19 mouse cellular contexts compared by ENCODE assay signal in the genomic region with DNA sequence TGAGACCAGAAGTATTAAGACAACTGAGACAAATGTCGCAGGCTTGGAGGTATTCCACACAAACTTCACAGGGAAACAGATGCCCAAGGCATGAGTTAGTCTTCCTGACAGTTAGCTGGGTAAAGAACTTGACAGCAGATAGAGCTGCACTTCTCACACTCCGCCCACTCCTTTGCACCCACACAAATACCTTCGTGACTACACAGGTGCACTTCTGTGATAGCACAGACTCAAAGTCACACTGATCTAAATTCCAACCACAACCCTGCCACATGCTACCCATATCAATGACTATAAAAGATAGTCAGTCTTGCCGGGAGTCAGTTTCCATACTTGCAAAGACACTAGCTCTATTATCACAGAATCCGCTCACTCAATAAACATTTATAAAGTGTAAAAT.
DNase-seq lines count a peak whose midpoint lies in the region; ATAC-seq and TF ChIP-seq lines count a peak whose summit lies in the region.
"Had no signal": no experiment of that assay in that cellular context is flagged by ENCODE, and none has a peak within 500 bp of the region (broad histone marks: within the 10 kb centered on the region; RNA-seq: fewer than 3 reads in every experiment).

No protein-coding gene starts in this region.

- H3K4me2 ChIP-seq in forebrain, postnatal 0 days (ENCODE audit: low read depth): no peak overlapping the region
- H3K4me2 ChIP-seq in forebrain, embryonic 16.5 days (ENCODE audit: low read length): no peak overlapping the region
- no peak overlapping the region for H3K4me2 ChIP-seq in liver, embryonic 13.5 days
- H3K4me2 ChIP-seq in stomach, postnatal 0 days (replicated peaks; ENCODE audit: low read depth): no peak overlapping the region
- H3K4me2 ChIP-seq: embryonic facial prominence, embryonic 12.5 days; heart, embryonic 15.5 days; hindbrain, embryonic 13.5 days; neural tube, embryonic 15.5 days; stomach, embryonic 15.5 days had no signal

- H3K27me3 ChIP-seq in forebrain, postnatal 0 days (ENCODE audit: insufficient read depth, low read length): no peaks in the 10 kb centered on the region
- H3K27me3 ChIP-seq in forebrain, embryonic 16.5 days (replicated peaks; ENCODE audit: control insufficient read depth, insufficient read depth, low read length): no peaks in the 10 kb centered on the region
- H3K27me3 ChIP-seq in liver, embryonic 13.5 days: no peaks in the 10 kb centered on the region
- no peaks in the 10 kb centered on the region for H3K27me3 ChIP-seq in stomach, postnatal 0 days (ENCODE audit: control insufficient read depth, insufficient read depth, low read length)
- H3K27me3 ChIP-seq: embryonic facial prominence, embryonic 12.5 days; heart, embryonic 15.5 days; hindbrain, embryonic 13.5 days; neural tube, embryonic 15.5 days; stomach, embryonic 15.5 days had no signal

- no peaks in the 10 kb centered on the region for H3K9me3 ChIP-seq in forebrain, postnatal 0 days (ENCODE audit: low read length)
- H3K9me3 ChIP-seq in forebrain, embryonic 16.5 days (ENCODE audit: control insufficient read depth, low read length): no peaks in the 10 kb centered on the region
- no peaks in the 10 kb centered on the region for H3K9me3 ChIP-seq in liver, embryonic 13.5 days (replicated peaks)
- H3K9me3 ChIP-seq in stomach, postnatal 0 days (ENCODE audit: control insufficient read depth, low read length): no peaks in the 10 kb centered on the region
- H3K9me3 ChIP-seq: embryonic facial prominence, embryonic 12.5 days; heart, embryonic 15.5 days; hindbrain, embryonic 13.5 days; neural tube, embryonic 15.5 days; stomach, embryonic 15.5 days had no signal

- 82% methylated on average over 5 of the region's 5 CpGs for WGBS in forebrain, postnatal 0 days
- WGBS in forebrain, embryonic 16.5 days: 84% methylated on average over 5 of the region's 5 CpGs
- 27% methylated on average over 5 of the region's 5 CpGs for WGBS in liver, embryonic 13.5 days (ENCODE audit: insufficient replicate concordance)
- 75% methylated on average over 5 of the region's 5 CpGs for WGBS in stomach, postnatal 0 days

- no peak for TF ChIP-seq CTCF in forebrain, postnatal 0 days (IDR thresholded peaks at IDR 0.05; ENCODE audit: low read depth)
- TF ChIP-seq CTCF in stomach, postnatal 0 days (IDR thresholded peaks at IDR 0.05; ENCODE audit: low read depth): no peak

- H3K36me3 ChIP-seq in forebrain, postnatal 0 days (ENCODE audit: insufficient read depth): no peaks in the 10 kb centered on the region
- no peaks in the 10 kb centered on the region for H3K36me3 ChIP-seq in forebrain, embryonic 16.5 days (ENCODE audit: control insufficient read depth, insufficient read depth)
- no peaks in the 10 kb centered on the region for H3K36me3 ChIP-seq in liver, embryonic 13.5 days
- no peaks in the 10 kb centered on the region for H3K36me3 ChIP-seq in stomach, postnatal 0 days (ENCODE audit: control insufficient read depth, insufficient read depth, low read length)
- H3K36me3 ChIP-seq: embryonic facial prominence, embryonic 12.5 days; heart, embryonic 15.5 days; hindbrain, embryonic 13.5 days; neural tube, embryonic 15.5 days; stomach, embryonic 15.5 days had no signal

- TF ChIP-seq EP300 in stomach, postnatal 0 days (optimal IDR thresholded peaks at IDR 0.05): no peak

- no peaks in the 10 kb centered on the region for H3K4me1 ChIP-seq in forebrain, postnatal 0 days (ENCODE audit: insufficient read depth)
- H3K4me1 ChIP-seq in forebrain, embryonic 16.5 days (replicated peaks; ENCODE audit: control insufficient read depth, insufficient read depth, low read length): peaks cover 8% of the 10 kb centered on the region
- peaks cover 22% of the 10 kb centered on the region for H3K4me1 ChIP-seq in liver, embryonic 13.5 days (replicated peaks)
- H3K4me1 ChIP-seq in stomach, postnatal 0 days (replicated peaks; ENCODE audit: control insufficient read depth, insufficient read depth): no peaks in the 10 kb centered on the region
- H3K4me1 ChIP-seq: neural tube, embryonic 15.5 days had no signal

- no peak overlapping the region for H3K4me3 ChIP-seq in forebrain, postnatal 0 days (ENCODE audit: low read depth, low read length)
- H3K4me3 ChIP-seq in forebrain, embryonic 16.5 days (replicated peaks; ENCODE audit: low read length): no peak overlapping the region
- H3K4me3 ChIP-seq in liver, embryonic 13.5 days (replicated peaks): no peak overlapping the region
- no peak overlapping the region for H3K4me3 ChIP-seq in stomach, postnatal 0 days (ENCODE audit: low read depth, low read length)
- H3K4me3 ChIP-seq: embryonic facial prominence, embryonic 12.5 days; heart, embryonic 15.5 days; hindbrain, embryonic 13.5 days; layer of hippocampus, adult 2 months; neural tube, embryonic 15.5 days; stomach, embryonic 15.5 days had no signal

- no peak overlapping the region for H3K27ac ChIP-seq in forebrain, postnatal 0 days (ENCODE audit: low read depth, low read length)
- H3K27ac ChIP-seq in forebrain, embryonic 16.5 days (ENCODE audit: low read length): no peak overlapping the region
- H3K27ac ChIP-seq in liver, embryonic 13.5 days: no peak overlapping the region
- no peak overlapping the region for H3K27ac ChIP-seq in stomach, postnatal 0 days (replicated peaks)
- H3K27ac ChIP-seq: embryonic facial prominence, embryonic 12.5 days; heart, embryonic 15.5 days; hindbrain, embryonic 13.5 days; kidney, postnatal 0 days; layer of hippocampus, adult 2 months; neural tube, embryonic 15.5 days; stomach, embryonic 15.5 days had no signal

- DNase-seq in forebrain, postnatal 0 days: peak; percentile 31
- DNase-seq in brain, adult 2 months (ENCODE audit: low read depth, low spot score): peak; percentile 56
- peak; percentile 4 for DNase-seq in liver, embryonic 13.5 days
- DNase-seq in thymus, postnatal 36 days: peak; percentile 19 to 27
- no peak for DNase-seq in stomach, postnatal 0 days (ENCODE audit: low spot score)
- no peak for DNase-seq in urinary bladder, postnatal 36 days (ENCODE audit: low spot score in 2 of 2)
- no peak for DNase-seq in cerebellum, adult 18-20 months
- DNase-seq: adrenal gland, postnatal 10 days; cerebellum, postnatal 14 days; retina, postnatal 1 day had no signal

- H3K9ac ChIP-seq in forebrain, postnatal 0 days: no peak overlapping the region
- H3K9ac ChIP-seq in forebrain, embryonic 16.5 days (replicated peaks; ENCODE audit: low read depth, low read length): no peak overlapping the region
- H3K9ac ChIP-seq in liver, embryonic 13.5 days: no peak overlapping the region
- H3K9ac ChIP-seq in stomach, postnatal 0 days (ENCODE audit: low read length): no peak overlapping the region
- H3K9ac ChIP-seq: embryonic facial prominence, embryonic 12.5 days; heart, embryonic 15.5 days; hindbrain, embryonic 13.5 days; neural tube, embryonic 15.5 days; stomach, embryonic 15.5 days had no signal

- ATAC-seq in forebrain, postnatal 0 days: no peak
- ATAC-seq in forebrain, embryonic 16.5 days: no peak
- peak; percentile 74 for ATAC-seq in liver, embryonic 13.5 days (ENCODE audit: low read depth)
- no peak for ATAC-seq in stomach, postnatal 0 days (ENCODE audit: low FRiP score, low TSS enrichment)
- ATAC-seq: intestine, postnatal 0 days had no signal

Comparison
In these comparisons a context has a peak if more than half of its experiments do, and no peak if none do; other contexts are left out.
1. DNase-seq: peak in forebrain, postnatal 0 days (single experiment), brain, adult 2 months (single experiment), liver, embryonic 13.5 days (single experiment) and thymus, postnatal 36 days (2 of 2); none in stomach, postnatal 0 days (single experiment), urinary bladder, postnatal 36 days (0 of 2) and cerebellum, adult 18-20 months (0 of 2).